Mouse (Mus musculus) frontal cortex, postnatal 25 days (tissue): Measurements from ENCODE around the gene Oas1c.

Experiments used
- DNase-seq, 2 experiments: peaks; one replicate each; pipeline ENCODE4 v3.0.0; 2022; ENCODE audit warnings: low spot score in 2 of 2

Gene Oas1c

GRCm38 (mm10) chr5:120781646-120782045, 30.7 kb downstream of the Oas1c start:
- DNase-seq: no peak

GRCm38 (mm10) chr5:120779922-120780321, 32.4 kb downstream of the Oas1c start:
- no peak for DNase-seq

- DNase-seq: no peak
Measured at GRCm38 (mm10) chr5:120778941-120779340, 33.4 kb downstream of the Oas1c start.

GRCm38 (mm10) chr5:120777478-120777877, 34.8 kb downstream of the Oas1c start, which contains the start of gene Oas3:
TSS of gene Oas3 (minus strand) at chr5:120777661.
- no peak for DNase-seq

- DNase-seq: no peak
Measured at GRCm38 (mm10) chr5:120776801-120777200, 35.5 kb downstream of the Oas1c start.

- DNase-seq: no peak
Measured at GRCm38 (mm10) chr5:120775287-120775985, 36.9 kb downstream of the Oas1c start.

GRCm38 (mm10) chr5:120769396-120769795, 42.9 kb downstream of the Oas1c start:
- no peak for DNase-seq

GRCm38 (mm10) chr5:120765010-120765409, 47.3 kb downstream of the Oas1c start:
- DNase-seq: no peak

- no peak for DNase-seq
Measured at GRCm38 (mm10) chr5:120761901-120762300, 50.4 kb downstream of the Oas1c start.

- no peak for DNase-seq
Measured at GRCm38 (mm10) chr5:120754215-120754614, 58.1 kb downstream of the Oas1c start.

GRCm38 (mm10) chr5:120752786-120753185, 59.5 kb downstream of the Oas1c start:
- DNase-seq: no peak

- DNase-seq: no peak
Measured at GRCm38 (mm10) chr5:120751206-120751605, 61.1 kb downstream of the Oas1c start.
